Mouse (Mus musculus): ENCODE data around the gene Vmn2r57. TPM values are rescaled to one million over a fixed set of nuclear protein-coding genes. Genes with fewer than 3 reads are reported as not detected.
"Not testable (repeated sequence)": the region's sequence is repeated elsewhere in the genome, so short reads cannot be mapped to it uniquely, and the experiment has no call there.

The Vmn2r57 gene
- under 1 TPM; 0.33 to 0.39 TPM for total RNA-seq (2021)
- long read RNA-seq, experiment 1: 0 reads
- long read RNA-seq, experiment 2: 0 reads

GRCm38 (mm10) chr7:41448596-41448995, at the start of gene Vmn2r57:
Vmn2r57 (minus strand) TSS chr7:41448696.
- not testable (repeated sequence) for H3K4me3 ChIP-seq; DNase-seq (ENCODE audit: low spot score in 2 of 2); H3K27ac ChIP-seq

DNA sequence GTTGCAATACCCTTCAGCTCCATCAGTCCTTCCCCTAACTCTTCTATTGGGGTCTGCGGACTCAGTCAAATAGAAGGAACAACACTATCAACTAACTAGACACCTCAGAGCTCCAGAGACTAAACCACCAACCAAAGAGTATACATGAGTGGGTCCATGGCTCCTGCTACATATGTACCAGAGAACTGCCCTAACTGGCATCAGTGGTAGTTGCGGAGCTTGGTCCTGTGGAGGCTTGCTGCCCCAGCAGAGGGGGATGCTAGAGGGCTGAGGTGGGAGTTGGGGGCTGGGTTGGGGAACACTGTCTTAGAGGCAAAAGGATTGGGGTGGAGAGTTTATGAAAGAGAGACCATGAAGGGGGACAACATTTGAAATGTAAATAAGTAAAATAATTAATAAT, 49.4 kb upstream of the Vmn2r57 start:
- no peak for TF ChIP-seq CTCF (conservative IDR thresholded peaks at IDR 0.05)
- Histone ChIP-seq H3K27ac (no peak overlapping the region), H3K4me3 (no peak overlapping the region)
- DNase-seq (ENCODE audit: low spot score in 2 of 2): no peak

DNA sequence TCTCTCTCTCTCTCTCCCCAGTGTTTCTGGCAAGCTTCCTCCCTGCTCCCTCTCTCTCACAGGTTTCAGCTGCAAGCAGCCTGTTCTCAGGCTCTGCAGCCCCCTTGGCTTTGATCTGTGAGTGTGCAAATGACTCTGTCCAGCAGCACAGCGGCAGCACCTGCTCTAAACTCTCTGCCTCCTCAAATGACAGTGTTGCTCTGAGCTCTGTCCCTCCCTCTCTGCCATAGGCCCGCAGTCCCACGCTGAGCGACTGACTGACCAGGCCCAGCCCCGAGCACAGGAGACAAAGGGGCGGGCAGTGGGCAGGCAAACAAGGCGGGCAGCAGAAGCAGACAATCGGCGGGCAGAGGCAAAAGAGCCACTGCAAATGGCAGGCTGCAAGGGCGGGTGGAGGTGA, 3.4 kb upstream of the Vmn2r57 start:
- no peak for DNase-seq (ENCODE audit: low spot score in 2 of 2)
- H3K4me3 ChIP-seq: no peak overlapping the region
- H3K27ac ChIP-seq: no peak overlapping the region
- no peak for TF ChIP-seq CTCF (conservative IDR thresholded peaks at IDR 0.05)

GRCm38 (mm10) chr7:41394130-41394529, 54.4 kb downstream of the Vmn2r57 start:
- no peak overlapping the region for H3K27ac ChIP-seq
- no peak for TF ChIP-seq CTCF (conservative IDR thresholded peaks at IDR 0.05)
- H3K4me3 ChIP-seq: peak overlapping the region; percentile 40; the same call in 1 of the 2 replicates
- DNase-seq (ENCODE audit: low spot score in 2 of 2): no peak

DNA sequence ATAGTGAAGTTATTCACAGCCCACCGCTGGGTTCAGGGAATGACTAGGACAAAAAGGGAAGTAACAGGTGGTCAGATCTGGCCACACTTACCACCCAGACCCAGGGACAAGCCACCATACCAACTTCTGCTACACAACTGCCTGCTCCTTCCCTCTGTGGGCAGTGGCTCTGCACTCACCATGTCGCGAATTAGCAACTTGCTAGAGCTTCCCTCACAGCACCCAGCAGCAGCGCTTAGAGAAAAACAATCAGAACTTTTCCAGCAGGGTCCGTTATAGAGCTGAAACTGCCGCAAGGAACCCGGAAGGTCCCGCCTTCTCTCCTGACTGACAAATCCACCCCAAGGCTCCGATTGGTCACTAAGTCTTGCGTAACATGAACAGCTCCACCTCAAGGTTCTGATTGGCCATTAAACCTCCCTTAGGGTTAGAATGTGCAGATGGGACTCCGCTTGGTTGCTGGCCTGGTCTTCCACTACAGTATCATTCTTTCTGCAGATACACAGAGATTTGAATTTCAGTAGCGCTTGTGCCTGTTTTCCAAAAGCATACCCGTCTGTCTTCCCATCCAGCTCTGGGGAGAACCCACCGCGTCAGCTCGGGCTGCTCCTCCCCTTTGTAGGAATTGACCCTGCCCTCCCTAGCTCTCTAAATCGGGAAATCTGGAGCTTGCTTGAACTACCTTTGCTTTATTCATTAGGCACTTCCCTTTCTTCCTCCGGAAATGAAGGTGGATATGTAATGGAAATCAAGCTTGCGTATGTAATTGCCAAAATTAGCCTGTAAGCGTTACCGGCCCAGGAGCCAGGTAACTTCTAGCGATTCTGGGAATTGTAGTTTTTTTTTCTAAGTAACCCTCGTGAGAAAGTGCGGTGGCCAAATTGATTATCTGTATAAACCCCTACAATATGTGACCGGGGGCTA, 55.2 kb downstream of the Vmn2r57 start, which contains the start of gene AI987944:
Gene AI987944, minus strand, starts transcription at position 332 of the 924 bp plus-strand sequence.
- Histone ChIP-seq H3K27ac (peak within 1 kb of the TSS; percentile 98), H3K4me3 (peak within 1 kb of the TSS; percentile 88)
- peak; percentile 79 to 91 for DNase-seq (ENCODE audit: low spot score in 2 of 2)
- no peak; the same call in none of the 2 replicates for TF ChIP-seq CTCF (conservative IDR thresholded peaks at IDR 0.05)

Other genes starting within 250 kb of the Vmn2r57 start
- gene AI987944, start 55.3 kb downstream of the Vmn2r57 start, total RNA-seq (2021): 10 to 100 TPM; 12.4 to 13.0 TPM
- under 1 TPM; 0.10 to 0.33 TPM for gene Gm20449, start 50.7 kb upstream of the Vmn2r57 start, total RNA-seq (2021)
- 10 to 100 TPM in 1 of 2 experiments, 1 to 10 TPM in 1; 9.9 to 13.5 TPM for gene AW146154, start 51.2 kb upstream of the Vmn2r57 start, total RNA-seq (2021)
- gene Gm6871, start 125.0 kb upstream of the Vmn2r57 start, total RNA-seq (2021): not detected
- gene 2610021A01Rik, start 150.5 kb upstream of the Vmn2r57 start, total RNA-seq (2021): 10 to 100 TPM; 33.8 to 36.3 TPM
- 10 to 100 TPM; 32.2 to 36.0 TPM for gene Zfp788, start 184.5 kb upstream of the Vmn2r57 start, total RNA-seq (2021)

Data from layer of hippocampus, adult 2 months (tissue).